Mouse (Mus musculus) ES-E14 (cell line): ENCODE measurements around the gene Fam214a. TPM values are rescaled to one million over a fixed set of nuclear protein-coding genes. Genes with fewer than 3 reads are reported as not detected.

ENCODE experiments used
- DNase-seq: peaks from one replicate; pipeline ENCODE4 v3.0.0-alpha.2; 2013; ENCODE audit warnings: low read depth, low spot score
- H3K27ac ChIP-seq: 2 replicates; pipeline ENCODE4 v1.5.1; 2012; ENCODE audit warnings: low read depth, mild to moderate bottlenecking, low read length, moderate library complexity, mixed read lengths; ENCODE audit not compliant: poor library complexity, insufficient read depth, severe bottlenecking
- H3K36me3 ChIP-seq: 2 replicates; pipeline ENCODE4 v1.6.1; 2012; ENCODE audit warnings: mild to moderate bottlenecking, low read length, moderate library complexity, mixed read lengths; ENCODE audit not compliant: control insufficient read depth, poor library complexity, insufficient read depth, severe bottlenecking
- H3K4me1 ChIP-seq, 2 experiments: fragments of 150-350 bp in 1 of 2; sonication (generic) in 1 of 2; 2 replicates each; pipeline ENCODE4 v1.6.1; 2012; ENCODE audit warnings: low read length in 2 of 2, mild to moderate bottlenecking in 1 of 2, mixed read lengths in 1 of 2; ENCODE audit not compliant: control insufficient read depth in 2 of 2, insufficient read depth in 2 of 2, poor library complexity in 1 of 2
- H3K4me3 ChIP-seq, 2 experiments: fragments of 150-350 bp in 1 of 2; sonication (generic) in 1 of 2; 2 replicates each; pipeline ENCODE4 v1.5.1; 2012; ENCODE audit warnings: low read length in 2 of 2, low read depth in 1 of 2, mild to moderate bottlenecking in 1 of 2, mixed read lengths in 1 of 2; ENCODE audit not compliant: insufficient read depth in 1 of 2, poor library complexity in 1 of 2, severe bottlenecking in 1 of 2
- H3K9ac ChIP-seq: 2 replicates; pipeline ENCODE4 v1.6.1; 2012; ENCODE audit warnings: low read depth, mild to moderate bottlenecking, low read length, mixed read lengths; ENCODE audit not compliant: poor library complexity, insufficient read depth, severe bottlenecking
- H3K9me3 ChIP-seq: fragments of 150-350 bp; sonication (generic); 2 replicates; pipeline ENCODE4 v1.6.1; 2012; ENCODE audit warnings: low read depth, mild to moderate bottlenecking, low read length; ENCODE audit not compliant: control insufficient read depth, insufficient read depth
- CHD2 ChIP-seq: IDR thresholded peaks from 2 replicates; pipeline ENCODE4 v1.6.1; 2014; ENCODE audit warnings: mild to moderate bottlenecking, low read depth, low read length, inconsistent platforms
- HCFC1 ChIP-seq: IDR thresholded peaks from 2 replicates; pipeline ENCODE4 v1.6.1; 2012; ENCODE audit warnings: low read length, inconsistent platforms, borderline replicate concordance; ENCODE audit not compliant: insufficient read depth
- MAFK ChIP-seq: IDR thresholded peaks from 2 replicates; pipeline ENCODE4 v1.6.1; 2014; ENCODE audit warnings: mild to moderate bottlenecking, low read depth, low read length, inconsistent platforms; ENCODE audit not compliant: insufficient read depth
- ZC3H11A ChIP-seq: IDR thresholded peaks from 2 replicates; pipeline ENCODE4 v1.6.1; 2012; ENCODE audit warnings: low read depth, mild to moderate bottlenecking, inconsistent platforms, low read length, borderline replicate concordance
- ZNF384 ChIP-seq: IDR thresholded peaks from 2 replicates; pipeline ENCODE4 v1.6.1; 2012; ENCODE audit warnings: low read depth, low read length, inconsistent platforms
- in situ Hi-C, 2 experiments: fragments of 600-800 bp; cut with MboI; formaldehyde crosslinking; loops; one replicate each; pipeline ENCODE4 v1.15.1; 2025; ENCODE audit warnings: low sequenced_read_pairs in 2 of 2, inconsistent platforms in 1 of 2; ENCODE audit not compliant: unreplicated experiment in 2 of 2
- total RNA-seq: library from RNA; depleted of rRNA; stranded (reverse); fragments of 300-350 nt; gene quantifications from 2 replicates; pipeline ENCODE4 v1.2.3, GENCODE M21; 2012

The Fam214a gene
- total RNA-seq, 1 experiment = 5.2 TPM

DNA sequence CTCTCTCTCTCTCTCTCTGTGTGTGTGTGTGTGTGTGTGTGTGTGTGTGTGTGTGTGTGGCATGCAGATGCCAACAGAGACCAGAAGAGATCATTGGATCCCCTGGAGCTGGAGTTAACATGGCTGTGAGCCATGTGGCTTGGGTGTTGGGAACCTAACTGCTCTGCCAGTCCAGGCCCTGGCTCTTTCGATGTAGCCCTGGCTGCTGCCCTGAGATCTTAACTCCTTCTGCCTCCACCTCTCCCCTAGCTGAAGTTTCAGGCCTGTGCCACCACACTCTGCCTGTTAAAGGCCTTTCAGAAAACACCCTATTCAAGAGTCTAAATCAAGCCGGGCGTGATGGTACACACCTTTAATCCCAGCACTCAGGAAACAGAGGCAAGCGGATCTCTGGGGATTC lies 41.3 kb upstream of the Fam214a start:
- Histone ChIP-seq H3K36me3 (no peaks in the 10 kb centered on the region), H3K27ac (no peak overlapping the region), H3K9me3 (no peaks in the 10 kb centered on the region), H3K4me3 (no peak overlapping the region), H3K4me1 (peaks cover 0 to 2% of the 10 kb centered on the region in 2 experiments; a peak in 1 of 4 replicates), H3K9ac (no peak overlapping the region)
- DNase-seq = no peak
- no peak for TF ChIP-seq HCFC1
- no peak for TF ChIP-seq CHD2
- no peak for TF ChIP-seq ZNF384
- TF ChIP-seq ZC3H11A = no peak
- TF ChIP-seq MAFK = no peak
- in situ Hi-C loops = no loop called here

DNA sequence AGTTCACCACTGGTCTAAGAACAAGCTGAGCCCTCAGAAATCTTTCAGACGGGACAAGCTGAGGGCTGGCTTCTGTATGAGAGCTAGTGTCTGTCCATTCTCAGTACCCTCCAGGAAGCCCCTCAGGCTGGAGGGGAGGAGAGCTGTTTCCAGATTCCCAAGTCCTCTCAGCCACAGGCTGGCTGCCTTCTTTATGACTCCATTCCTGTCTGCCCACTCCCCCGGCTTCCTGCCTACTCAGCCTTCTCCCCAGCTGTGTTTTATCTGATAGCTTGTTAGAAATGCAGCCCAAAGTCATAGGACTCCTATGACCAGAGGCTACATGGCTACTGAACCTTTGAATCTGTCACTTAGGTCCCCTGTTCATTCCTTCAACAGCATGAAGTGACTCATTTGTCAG lies 40.8 kb upstream of the Fam214a start:
- no peaks in the 10 kb centered on the region for H3K9me3 ChIP-seq
- TF ChIP-seq HCFC1 (no peak), MAFK (no peak), ZC3H11A (no peak), ZNF384 (no peak), CHD2 (no peak)
- peaks cover 0 to 2% of the 10 kb centered on the region in 2 experiments; a peak in 1 of 4 replicates for H3K4me1 ChIP-seq
- no peak overlapping the region for H3K9ac ChIP-seq
- no peak overlapping the region for H3K4me3 ChIP-seq
- DNase-seq = no peak
- H3K36me3 ChIP-seq = no peaks in the 10 kb centered on the region
- H3K27ac ChIP-seq = no peak overlapping the region
- in situ Hi-C loops = no loop called here

DNA sequence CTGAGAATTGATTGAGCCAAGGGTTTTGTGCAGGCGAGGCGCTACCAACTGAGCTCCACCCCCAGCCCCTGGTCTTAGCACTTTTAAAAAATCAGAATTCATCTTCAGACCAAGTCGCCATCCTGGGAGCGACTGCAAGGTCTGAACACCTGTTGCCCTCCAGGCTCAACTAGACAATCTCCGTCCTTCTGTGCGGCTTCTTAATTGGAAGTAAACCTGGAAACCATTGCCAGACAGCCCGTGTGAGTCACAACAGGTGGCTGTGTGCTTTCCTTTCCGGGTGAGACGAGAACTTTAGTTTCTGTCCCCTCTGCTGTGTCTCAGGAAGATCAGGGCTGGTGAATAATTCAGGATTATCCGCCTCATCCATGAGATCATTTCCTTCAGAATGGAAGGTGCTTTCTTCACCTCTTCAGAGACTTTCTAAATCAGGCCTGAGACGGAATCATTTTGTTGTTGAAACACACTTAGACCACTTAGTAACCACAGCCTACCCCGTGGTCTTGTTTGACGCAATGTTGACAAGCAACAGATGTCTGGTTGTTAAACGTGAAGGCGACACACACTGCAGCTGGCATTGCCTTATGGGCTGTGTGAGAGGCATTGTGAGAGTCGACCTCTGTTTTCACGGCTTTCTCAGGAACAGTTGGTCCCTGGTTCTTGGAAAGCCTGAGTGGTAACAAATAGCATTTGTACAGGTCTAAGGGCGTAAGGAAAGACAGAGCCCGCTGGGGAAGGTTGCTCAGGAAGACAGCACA lies 39.9 kb upstream of the Fam214a start:
- Histone ChIP-seq H3K4me1 (peaks cover 0 to 2% of the 10 kb centered on the region in 2 experiments; a peak in 1 of 4 replicates), H3K9me3 (no peaks in the 10 kb centered on the region), H3K27ac (no peak overlapping the region), H3K4me3 (no peak overlapping the region), H3K36me3 (no peaks in the 10 kb centered on the region), H3K9ac (no peak overlapping the region)
- DNase-seq = no peak
- in situ Hi-C loops = no loop called here
- TF ChIP-seq MAFK (no peak), ZC3H11A (no peak), HCFC1 (no peak), ZNF384 (no peak), CHD2 (no peak)

DNA sequence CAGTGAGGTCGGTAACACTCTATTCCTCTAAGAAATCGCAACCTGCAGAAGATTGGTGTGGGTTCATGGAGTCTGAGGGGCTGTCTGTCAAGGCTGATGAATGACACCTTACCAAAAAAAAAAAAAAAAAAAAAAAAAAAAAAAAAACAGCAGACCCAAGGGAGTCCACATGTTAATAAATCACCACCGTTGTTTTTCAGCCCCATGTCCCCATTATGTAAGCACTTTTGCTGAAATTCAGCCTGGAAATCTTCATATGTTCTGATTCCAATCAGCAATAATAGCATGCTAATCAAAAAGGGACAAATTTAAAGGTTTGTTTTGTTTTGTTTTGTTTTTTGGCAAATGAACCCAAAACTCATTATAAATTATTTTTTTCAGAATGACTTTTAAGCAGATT lies 37.1 kb upstream of the Fam214a start:
- Histone ChIP-seq H3K9me3 (no peaks in the 10 kb centered on the region), H3K9ac (no peak overlapping the region), H3K4me1 (no peaks in the 10 kb centered on the region), H3K4me3 (no peak overlapping the region), H3K27ac (no peak overlapping the region), H3K36me3 (no peaks in the 10 kb centered on the region)
- in situ Hi-C loops = no loop called here
- TF ChIP-seq MAFK = no peak
- TF ChIP-seq HCFC1 = no peak
- TF ChIP-seq ZNF384 = no peak
- TF ChIP-seq CHD2 = no peak
- TF ChIP-seq ZC3H11A = no peak
- DNase-seq = no peak
